Mouse (Mus musculus) forebrain, embryonic 12.5 days (tissue): ENCODE measurements around the gene Kmt5c. TPM values are rescaled to one million over a fixed set of nuclear protein-coding genes. Genes with fewer than 3 reads are reported as not detected.
A peak's percentile ranks its signal among the peaks of the same experiment; 100 is the strongest.
"Not testable (repeated sequence)": the region's sequence is repeated elsewhere in the genome, so short reads cannot be mapped to it uniquely, and the experiment has no call there.

Experiments
- ATAC-seq: fragments of 200-750 bp; cut with Nextera tagmentation; 2 replicates; pipeline ENCODE4 v1.8.0; 2017; ENCODE audit warnings: moderate TSS enrichment; ENCODE audit not compliant: low FRiP score
- H3K27ac ChIP-seq: fragments of 300-500 bp; sonication (generic); 2 replicates; pipeline ENCODE4 v1.5.1; 2016; ENCODE audit warnings: mild to moderate bottlenecking
- H3K27me3 ChIP-seq: fragments of 300-500 bp; sonication (generic); 2 replicates; pipeline ENCODE4 v1.6.1; 2016; ENCODE audit warnings: mild to moderate bottlenecking
- H3K36me3 ChIP-seq: fragments of 300-500 bp; sonication (generic); replicated peaks from 2 replicates; pipeline ENCODE4 v1.6.1; 2016; ENCODE audit warnings: mild to moderate bottlenecking
- H3K4me1 ChIP-seq: fragments of 300-500 bp; sonication (generic); 2 replicates; pipeline ENCODE4 v1.6.1; 2016
- H3K4me2 ChIP-seq: fragments of 300-500 bp; sonication (generic); 2 replicates; pipeline ENCODE4 v1.6.1; 2016; ENCODE audit warnings: mild to moderate bottlenecking, moderate library complexity
- H3K4me3 ChIP-seq: fragments of 300-500 bp; sonication (generic); replicated peaks from 2 replicates; pipeline ENCODE4 v1.5.1; 2016; ENCODE audit warnings: mild to moderate bottlenecking
- H3K9ac ChIP-seq: fragments of 300-500 bp; sonication (generic); 2 replicates; pipeline ENCODE4 v1.6.1; 2016; ENCODE audit warnings: mild to moderate bottlenecking
- H3K9me3 ChIP-seq: fragments of 300-500 bp; sonication (generic); 2 replicates; pipeline ENCODE4 v1.6.1; 2016
- WGBS: fragments of 180-500 bp; shearing (Covaris S2); methylation state at CpG from one replicate; pipeline ENCODE4 v1.1.7; 2016; 5-methylcytosine and 5-hydroxymethylcytosine counted together
- polyA plus RNA-seq: library from polyadenylated mRNA; unstranded; fragments of >200 nt; fragmentation: Nextera tagmentation; extraction: Ambion mirVana; gene quantifications from 2 replicates; pipeline ENCODE4 v1.2.1, GENCODE M21; 2016

Kmt5c gene
- polyA plus RNA-seq, 1 experiment from 2014 or later = 78.9 TPM

GRCm38 (mm10) chr7:4779921-4780320, 40.0 kb downstream of the Kmt5c start:
- Histone ChIP-seq H3K27me3 (peaks cover 81% of the 10 kb centered on the region), H3K9ac (no peak overlapping the region), H3K27ac (no peak overlapping the region), H3K4me1 (peaks cover 12% of the 10 kb centered on the region), H3K4me2 (no peak overlapping the region), H3K9me3 (no peaks in the 10 kb centered on the region), H3K36me3 (no peaks in the 10 kb centered on the region), H3K4me3 (no peak overlapping the region)
- WGBS = 44% methylated on average over 5 of the region's 5 CpGs
- ATAC-seq = no peak

DNA sequence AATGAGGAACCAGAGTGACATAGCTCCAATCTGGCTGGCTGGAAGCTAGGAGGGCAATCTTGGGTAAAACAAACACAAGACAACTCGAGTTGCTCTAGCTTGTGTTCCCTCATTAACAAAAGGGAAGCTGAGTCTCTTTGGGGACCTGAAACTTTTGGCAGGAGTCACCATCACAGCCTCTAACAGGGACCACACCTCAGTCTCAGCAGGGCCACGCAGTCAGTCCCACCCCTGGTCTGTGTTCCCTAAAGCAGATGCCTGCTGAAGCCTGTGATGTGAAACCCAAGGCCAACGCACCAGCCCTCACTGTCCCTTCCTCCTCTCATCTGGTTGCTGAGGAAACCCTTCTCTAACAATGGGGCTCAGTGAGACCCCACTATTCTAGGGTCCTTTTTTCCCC, 42.2 kb downstream of the Kmt5c start:
- Histone ChIP-seq H3K4me2 (no peak overlapping the region), H3K36me3 (no peaks in the 10 kb centered on the region), H3K27me3 (peaks cover 68% of the 10 kb centered on the region), H3K4me1 (peaks cover 8% of the 10 kb centered on the region), H3K27ac (no peak overlapping the region), H3K4me3 (no peak overlapping the region), H3K9ac (no peak overlapping the region), H3K9me3 (no peaks in the 10 kb centered on the region)
- 50% methylated on average over 3 of the region's 3 CpGs for WGBS
- no peak for ATAC-seq

- H3K27ac ChIP-seq = no peak within 1 kb of the TSS
- H3K27me3 ChIP-seq = peaks cover 68% of the 10 kb centered on the region
- 80% methylated on average over 2 of the region's 2 CpGs for WGBS
Observed at GRCm38 (mm10) chr7:4782759-4783158, 42.8 kb downstream of the Kmt5c start, which contains the start of the genes Il11 and Tmem190. TSS of gene Il11 (minus strand) at chr7:4782859. TSS of gene Tmem190 (plus strand) at chr7:4782937.

DNA sequence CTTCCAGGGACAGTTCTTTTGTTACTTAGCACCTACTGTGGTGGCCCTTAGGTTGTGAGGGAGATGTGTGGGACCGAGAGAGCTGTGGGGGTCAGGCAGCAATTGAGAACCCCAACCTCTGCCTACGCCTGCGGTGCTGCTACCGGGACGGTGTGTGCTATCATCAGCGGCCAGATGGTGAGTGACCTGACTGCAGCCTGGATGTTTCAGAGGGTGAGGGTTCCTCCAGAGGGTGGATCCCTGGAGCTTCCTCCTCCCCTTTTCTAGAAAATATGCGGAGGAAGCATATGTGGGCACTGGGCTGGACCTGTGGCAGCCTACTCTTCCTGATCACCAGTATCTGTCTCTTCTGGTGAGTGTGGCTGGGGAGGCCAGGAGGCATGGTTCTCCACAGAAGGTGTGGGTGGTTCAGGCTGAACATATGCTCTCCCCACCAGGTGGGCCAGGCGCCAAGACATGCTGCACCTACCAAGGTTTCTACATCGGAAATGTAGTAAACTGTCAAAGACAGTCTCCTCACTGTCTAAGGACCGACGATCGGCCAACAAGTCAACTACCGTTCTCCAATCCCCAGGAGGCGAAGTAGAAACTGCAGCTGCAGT, 43.9 kb downstream of the Kmt5c start:
- Histone ChIP-seq H3K36me3 (no peaks in the 10 kb centered on the region), H3K9me3 (no peaks in the 10 kb centered on the region), H3K27ac (no peak overlapping the region), H3K4me2 (no peak overlapping the region), H3K27me3 (peaks cover 64% of the 10 kb centered on the region), H3K4me3 (no peak overlapping the region), H3K9ac (no peak overlapping the region), H3K4me1 (peaks cover 6% of the 10 kb centered on the region; the same call in 1 of the 2 replicates)
- ATAC-seq = no peak
- WGBS = 92% methylated on average over 14 of the region's 14 CpGs

More at GRCm38 (mm10) chr7:4782759-4783158, 42.8 kb downstream of the Kmt5c start, which contains the start of the genes Il11 and Tmem190:
- Histone ChIP-seq H3K4me2 (no peak within 1 kb of the TSS), H3K4me1 (peaks cover 2% of the 10 kb centered on the region), H3K36me3 (no peaks in the 10 kb centered on the region), H3K9ac (no peak within 1 kb of the TSS), H3K9me3 (no peaks in the 10 kb centered on the region), H3K4me3 (no peak within 1 kb of the TSS)
- ATAC-seq = no peak

- H3K27me3 ChIP-seq = peaks cover 38% of the 10 kb centered on the region
- ATAC-seq = peak; percentile 70
- H3K9ac ChIP-seq = peak overlapping the region; percentile 82
- no peaks in the 10 kb centered on the region for H3K9me3 ChIP-seq
- H3K4me1 ChIP-seq = peaks cover 16% of the 10 kb centered on the region
- H3K36me3 ChIP-seq = peaks cover 3% of the 10 kb centered on the region
- peak overlapping the region; percentile 88 for H3K4me2 ChIP-seq
- WGBS = 2% methylated on average over 59 of the region's 64 CpGs
- H3K4me3 ChIP-seq = peak overlapping the region; percentile 58
- 0 out of 2 replicates have a peak overlapping the region, but pooled peaks have one; percentile 9 for H3K27ac ChIP-seq
Observed at GRCm38 (mm10) chr7:4788499-4789435, 48.9 kb downstream of the Kmt5c start.

- peaks cover 38% of the 10 kb centered on the region for H3K27me3 ChIP-seq
- peak within 1 kb of the TSS; percentile 82 for H3K9ac ChIP-seq
- H3K4me1 ChIP-seq = peaks cover 24% of the 10 kb centered on the region
- H3K9me3 ChIP-seq = no peaks in the 10 kb centered on the region
- peak within 1 kb of the TSS; percentile 88 for H3K4me2 ChIP-seq
- no peak; the same call in 1 of the 2 replicates for ATAC-seq
- H3K27ac ChIP-seq = 0 out of 2 replicates have a peak within 1 kb of the TSS, but pooled peaks have one; percentile 9
- WGBS = 8% methylated on average over 40 of the region's 40 CpGs
- peak within 1 kb of the TSS; percentile 58 for H3K4me3 ChIP-seq
- peaks cover 10% of the 10 kb centered on the region for H3K36me3 ChIP-seq
Observed at GRCm38 (mm10) chr7:4789436-4789935, 49.6 kb downstream of the Kmt5c start, which contains the start of gene Tmem238. TSS of gene Tmem238 (minus strand) at chr7:4789656.

GRCm38 (mm10) chr7:4792278-4793212, 52.6 kb downstream of the Kmt5c start, which contains the start of gene Rpl28:
TSS of gene Rpl28 (plus strand) at chr7:4792874.
- 2% methylated on average over 54 of the region's 54 CpGs for WGBS
- peak; percentile 87 for ATAC-seq
- Histone ChIP-seq H3K4me3 (peak within 1 kb of the TSS; percentile 86), H3K27ac (peak within 1 kb of the TSS; percentile 88), H3K36me3 (peaks cover 34% of the 10 kb centered on the region), H3K27me3 (peaks cover 24% of the 10 kb centered on the region), H3K4me1 (peaks cover 24% of the 10 kb centered on the region), H3K4me2 (peak within 1 kb of the TSS; percentile 85), H3K9ac (peak within 1 kb of the TSS; percentile 94), H3K9me3 (no peaks in the 10 kb centered on the region)

DNA sequence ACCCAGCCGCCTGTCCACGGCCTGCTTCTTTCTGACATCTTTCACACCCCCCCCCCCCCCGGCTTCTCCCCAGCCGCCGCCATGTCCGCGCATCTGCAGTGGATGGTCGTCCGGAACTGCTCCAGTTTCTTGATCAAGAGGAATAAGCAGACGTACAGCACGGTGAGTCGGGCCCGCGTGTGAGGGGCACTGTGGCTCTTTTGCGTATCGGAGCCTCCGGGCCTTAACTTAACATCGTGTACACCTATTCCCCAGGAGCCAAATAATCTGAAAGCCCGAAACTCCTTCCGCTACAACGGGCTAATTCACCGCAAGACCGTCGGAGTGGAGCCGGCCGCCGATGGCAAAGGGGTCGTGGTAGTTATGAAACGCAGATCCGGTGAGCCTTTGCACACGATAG, 53.3 kb downstream of the Kmt5c start:
- peak overlapping the region; percentile 86 for H3K4me3 ChIP-seq
- ATAC-seq = 0 out of 2 replicates have a peak, but pooled peaks have one; percentile 7

DNA sequence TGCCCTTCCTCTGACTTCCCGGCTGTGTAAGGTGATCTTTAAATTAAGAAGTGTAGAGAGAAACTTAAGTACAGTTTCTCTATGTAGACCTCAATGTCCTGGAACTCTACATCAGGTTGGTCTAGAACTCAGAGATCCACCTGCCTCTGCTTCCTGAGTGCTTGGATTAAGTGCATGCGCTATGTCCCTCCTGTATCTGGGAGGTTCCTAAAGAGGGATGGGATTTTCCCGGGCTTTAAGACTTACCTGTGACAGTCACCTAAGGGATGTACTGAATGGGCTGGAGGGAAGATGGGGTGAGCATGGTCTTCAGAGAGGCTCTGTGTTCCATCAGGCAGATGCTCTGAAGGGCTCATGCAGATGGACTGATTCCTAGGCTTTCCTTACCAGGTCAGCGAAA, 53.8 kb downstream of the Kmt5c start:
- 51% methylated on average over 4 of the region's 4 CpGs for WGBS
- no peak for ATAC-seq
- Histone ChIP-seq H3K27ac (peak overlapping the region; percentile 88; the same call in 1 of the 2 replicates), H3K4me2 (peak overlapping the region; percentile 85), H3K36me3 (peaks cover 41% of the 10 kb centered on the region), H3K4me3 (peak overlapping the region; percentile 86), H3K9ac (peak overlapping the region; percentile 94), H3K9me3 (no peaks in the 10 kb centered on the region), H3K4me1 (peaks cover 19% of the 10 kb centered on the region), H3K27me3 (peaks cover 18% of the 10 kb centered on the region)

More for the DNA sequence above, 53.3 kb downstream of the Kmt5c start:
- WGBS = 1% methylated on average over 31 of the region's 31 CpGs
- Histone ChIP-seq H3K27ac (peak overlapping the region; percentile 88), H3K36me3 (peaks cover 38% of the 10 kb centered on the region), H3K27me3 (peaks cover 21% of the 10 kb centered on the region), H3K9ac (peak overlapping the region; percentile 94), H3K4me1 (peaks cover 24% of the 10 kb centered on the region), H3K4me2 (peak overlapping the region; percentile 85)
- H3K9me3 ChIP-seq = not testable (repeated sequence)

- Histone ChIP-seq H3K9ac (0 out of 2 replicates have a peak overlapping the region, but pooled peaks have one; percentile 94), H3K9me3 (no peaks in the 10 kb centered on the region), H3K27me3 (peaks cover 9% of the 10 kb centered on the region), H3K4me1 (peaks cover 11% of the 10 kb centered on the region), H3K4me3 (no peak overlapping the region), H3K36me3 (peaks cover 44% of the 10 kb centered on the region), H3K4me2 (peak overlapping the region; percentile 85; the same call in 1 of the 2 replicates), H3K27ac (no peak overlapping the region)
- WGBS = 86% methylated on average over 3 of the region's 3 CpGs
- no peak for ATAC-seq
Observed at GRCm38 (mm10) chr7:4794631-4795168, 54.8 kb downstream of the Kmt5c start.
